ENCODE assay signal across 18 mouse cellular contexts in the genomic region with DNA sequence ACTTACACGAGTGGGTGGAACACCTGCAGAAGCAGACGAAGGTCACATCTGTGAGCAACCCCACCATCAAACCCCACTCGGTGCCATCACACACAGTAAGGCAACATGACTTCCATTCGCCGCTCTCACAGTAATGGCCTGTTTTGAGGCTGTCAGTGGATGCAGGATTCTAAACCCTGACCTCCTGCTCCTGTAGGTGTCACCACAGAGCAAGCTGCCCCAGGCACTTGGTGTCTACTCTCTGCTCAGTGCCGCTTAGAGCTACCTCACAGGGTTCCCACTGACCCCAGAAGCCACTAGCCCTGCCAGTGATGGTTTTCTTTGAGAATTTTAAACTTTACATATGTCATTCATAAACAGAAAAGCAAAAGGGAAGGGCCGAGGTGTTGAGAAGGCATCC. TPM values are rescaled to one million over a fixed set of nuclear protein-coding genes. Genes with fewer than 3 reads are reported as not detected.
A peak's percentile ranks its signal among the peaks of the same experiment; 100 is the strongest.
DNase-seq lines count a peak whose midpoint lies in the region; ATAC-seq and TF ChIP-seq lines count a peak whose summit lies in the region.
"Had no signal": no experiment of that assay in that cellular context is flagged by ENCODE, and none has a peak within 500 bp of the region (broad histone marks: within the 10 kb centered on the region; RNA-seq: fewer than 3 reads in every experiment).

No protein-coding gene starts in this region.

- H3K4me1 ChIP-seq in hindbrain, postnatal 0 days (ENCODE audit: insufficient read depth, low read length) = no peaks in the 10 kb centered on the region
- H3K4me1 ChIP-seq in hindbrain, embryonic 16.5 days (ENCODE audit: control insufficient read depth, insufficient read depth, low read depth, low read length) = no peaks in the 10 kb centered on the region
- H3K4me1 ChIP-seq in lung, embryonic 14.5 days (ENCODE audit: insufficient read depth) = no peaks in the 10 kb centered on the region
- H3K4me1 ChIP-seq: midbrain, embryonic 12.5 days; neural tube, embryonic 15.5 days had no signal

- H3K4me3 ChIP-seq in hindbrain, postnatal 0 days (ENCODE audit: low read length) = no peak overlapping the region
- no peak overlapping the region for H3K4me3 ChIP-seq in hindbrain, embryonic 16.5 days (ENCODE audit: low read length)
- H3K4me3 ChIP-seq in lung, embryonic 14.5 days (ENCODE audit: low read depth, low read length) = no peak overlapping the region
- H3K4me3 ChIP-seq: liver, embryonic 13.5 days; midbrain, embryonic 12.5 days; neural tube, embryonic 15.5 days had no signal

- H3K9me3 ChIP-seq in hindbrain, postnatal 0 days (ENCODE audit: low read length) = no peaks in the 10 kb centered on the region
- no peaks in the 10 kb centered on the region for H3K9me3 ChIP-seq in hindbrain, embryonic 16.5 days (ENCODE audit: control insufficient read depth, low read length)
- H3K9me3 ChIP-seq in lung, embryonic 14.5 days (ENCODE audit: low read depth, low read length) = no peaks in the 10 kb centered on the region
- H3K9me3 ChIP-seq: liver, embryonic 13.5 days; midbrain, embryonic 12.5 days; neural tube, embryonic 15.5 days had no signal

- peak; percentile 61 for TF ChIP-seq CTCF in hindbrain, postnatal 0 days (IDR thresholded peaks at IDR 0.05; ENCODE audit: low read depth)
- peak; percentile 47 for TF ChIP-seq CTCF in lung, embryonic 14.5 days (IDR thresholded peaks at IDR 0.05; ENCODE audit: low read depth)

- H3K4me2 ChIP-seq in hindbrain, postnatal 0 days (ENCODE audit: low read depth, low read length) = no peak overlapping the region
- no peak overlapping the region for H3K4me2 ChIP-seq in hindbrain, embryonic 16.5 days (ENCODE audit: low read length)
- H3K4me2 ChIP-seq in lung, embryonic 14.5 days = no peak overlapping the region
- H3K4me2 ChIP-seq: liver, embryonic 13.5 days; midbrain, embryonic 12.5 days; neural tube, embryonic 15.5 days had no signal

- ATAC-seq in cerebellum, adult (ENCODE audit: insufficient number of reproducible peaks, low FRiP score, low TSS enrichment) = 0 out of 2 replicates have a peak, but pooled peaks have one; percentile 47
- ATAC-seq in hindbrain, postnatal 0 days = no peak
- ATAC-seq in hindbrain, embryonic 16.5 days = no peak
- ATAC-seq in lung, embryonic 14.5 days (ENCODE audit: insufficient read depth) = no peak

- H3K36me3 ChIP-seq in hindbrain, postnatal 0 days (ENCODE audit: insufficient read depth, low read length) = peaks cover 84% of the 10 kb centered on the region
- H3K36me3 ChIP-seq in hindbrain, embryonic 16.5 days (ENCODE audit: control insufficient read depth, insufficient read depth, low read length) = peaks cover 63% of the 10 kb centered on the region
- peaks cover 92% of the 10 kb centered on the region for H3K36me3 ChIP-seq in lung, embryonic 14.5 days (ENCODE audit: insufficient read depth)

- no peak for DNase-seq in cerebellum, adult 8-10 months
- no peak for DNase-seq in hindbrain, postnatal 0 days (ENCODE audit: low spot score)
- peak; percentile 9 for DNase-seq in lung, embryonic 14.5 days
- DNase-seq in lung, postnatal 10 days = no peak
- peak; percentile 34 for DNase-seq in embryo, embryonic 11 days
- DNase-seq in urinary bladder, postnatal 14 days (ENCODE audit: low spot score) = no peak
- DNase-seq: cerebellum, adult 11 months; gastrocnemius, postnatal 25 days; heart, postnatal 14 days; kidney, adult 18-20 months; liver, embryonic 13.5 days; right cerebral cortex, postnatal 4 days had no signal

- H3K9ac ChIP-seq in hindbrain, postnatal 0 days (replicated peaks; ENCODE audit: low read length) = no peak overlapping the region
- H3K9ac ChIP-seq in hindbrain, embryonic 16.5 days (ENCODE audit: low read depth, low read length) = no peak overlapping the region
- H3K9ac ChIP-seq in lung, embryonic 14.5 days = no peak overlapping the region
- H3K9ac ChIP-seq: liver, embryonic 13.5 days; midbrain, embryonic 12.5 days; neural tube, embryonic 15.5 days had no signal

- no peaks in the 10 kb centered on the region for H3K27me3 ChIP-seq in hindbrain, postnatal 0 days (ENCODE audit: insufficient read depth, low read length)
- H3K27me3 ChIP-seq in hindbrain, embryonic 16.5 days (replicated peaks; ENCODE audit: control insufficient read depth, insufficient read depth, low read length) = no peaks in the 10 kb centered on the region
- H3K27me3 ChIP-seq in lung, embryonic 14.5 days (ENCODE audit: insufficient read depth, low read length) = no peaks in the 10 kb centered on the region
- H3K27me3 ChIP-seq: liver, embryonic 13.5 days; midbrain, embryonic 12.5 days; neural tube, embryonic 15.5 days had no signal

- no peak overlapping the region for H3K27ac ChIP-seq in hindbrain, postnatal 0 days
- no peak overlapping the region for H3K27ac ChIP-seq in hindbrain, embryonic 16.5 days (ENCODE audit: low read depth, low read length)
- no peak overlapping the region for H3K27ac ChIP-seq in lung, embryonic 14.5 days (ENCODE audit: low read depth)
- H3K27ac ChIP-seq: liver, embryonic 13.5 days; midbrain, embryonic 12.5 days; neural tube, embryonic 15.5 days had no signal

- WGBS in hindbrain, postnatal 0 days = 76% methylated on average over 7 of the region's 7 CpGs
- 76% methylated on average over 7 of the region's 7 CpGs for WGBS in hindbrain, embryonic 16.5 days
- 76% methylated on average over 7 of the region's 7 CpGs for WGBS in lung, embryonic 14.5 days

RNA-seq across cellular contexts. Expression of gene Tex29, which starts 25.1 kb away (rescaled TPM):
- not detected in 2 replicates for total RNA-seq in hindbrain, postnatal 0 days (2014; rRNA removed)
- polyA plus RNA-seq in hindbrain, postnatal 0 days (2015; fragmentation: Nextera tagmentation; extraction: Ambion mirVana) = 0.58 and 1.3 TPM in 2 replicates
- 0.26 and 0.49 TPM in 2 replicates for polyA plus RNA-seq in hindbrain, embryonic 16.5 days (2015; fragmentation: Nextera tagmentation; extraction: Ambion mirVana)
- not detected in 2 replicates for polyA plus RNA-seq in lung, embryonic 14.5 days (2014; fragmentation: Nextera tagmentation; extraction: Ambion mirVana)
- total RNA-seq: gastrocnemius, postnatal 25 days; heart, postnatal 14 days; MEL had no signal
- polyA plus RNA-seq: liver, embryonic 13.5 days; stomach, embryonic 16.5 days had no signal

Comparison
In these comparisons a context has a peak if more than half of its experiments do, and no peak if none do; other contexts are left out.
1. DNase-seq: peak in lung, embryonic 14.5 days (single experiment) and embryo, embryonic 11 days (single experiment); none in cerebellum, adult 8-10 months (single experiment), hindbrain, postnatal 0 days (single experiment), lung, postnatal 10 days (single experiment) and urinary bladder, postnatal 14 days (single experiment).